Mouse (Mus musculus): ENCODE data around the gene Gm49403. TPM values are rescaled to one million over a fixed set of nuclear protein-coding genes. Genes with fewer than 3 reads are reported as not detected.
A peak's percentile ranks its signal among the peaks of the same experiment; 100 is the strongest.

Gene Gm49403
- total RNA-seq, 1 experiment from 2014 or later = not detected

DNA sequence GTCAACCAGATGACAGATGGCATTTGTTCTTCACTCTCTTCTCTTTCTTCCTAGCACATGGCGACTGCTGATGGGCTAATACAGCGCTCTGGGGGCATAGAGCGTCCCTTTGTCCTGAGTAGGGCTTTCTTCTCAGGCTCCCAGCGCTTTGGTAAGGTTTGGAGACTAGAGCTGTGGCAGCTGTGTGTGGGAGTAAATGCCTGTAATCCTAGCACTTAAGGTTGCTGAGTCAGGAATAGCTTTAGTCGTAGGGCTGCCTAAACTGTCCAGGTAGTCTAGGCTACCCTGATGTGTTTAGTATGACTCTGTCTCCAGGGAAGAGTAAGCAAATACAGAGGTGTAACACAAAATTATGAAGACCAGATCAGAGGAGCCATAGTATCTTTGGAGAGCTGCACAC lies 28.1 kb downstream of the Gm49403 start:
- no peak for DNase-seq

GRCm38 (mm10) chr19:8914212-8914611 lies 30.5 kb downstream of the Gm49403 start:
- no peak for DNase-seq

DNA sequence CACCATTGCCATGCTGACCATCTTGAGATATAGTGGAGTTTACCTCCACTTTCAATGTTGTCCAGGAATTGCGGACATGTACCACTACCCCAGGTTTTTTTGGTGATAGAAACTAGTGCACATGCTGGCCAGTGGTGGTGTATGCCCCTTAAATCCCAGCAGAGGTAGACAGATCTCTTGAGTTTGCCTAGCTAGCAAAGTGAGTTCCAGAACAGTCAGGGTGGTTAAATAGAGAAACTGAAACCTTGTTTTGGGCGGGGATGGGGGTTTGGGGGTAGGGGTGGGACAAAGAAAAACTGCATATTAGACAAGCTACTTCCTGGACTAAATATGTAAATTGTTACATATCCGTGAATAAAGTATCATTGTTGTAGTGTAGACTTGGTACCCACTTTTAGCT lies 35.3 kb downstream of the Gm49403 start:
- no peak for DNase-seq

GRCm38 (mm10) chr19:8919684-8920072 lies 35.9 kb downstream of the Gm49403 start:
- DNase-seq = no peak

- peak; percentile 95 for DNase-seq
Observed at GRCm38 (mm10) chr19:8920073-8920736, 36.5 kb downstream of the Gm49403 start, which contains the start of gene B3gat3. Gene B3gat3 (plus strand): TSS chr19:8920374.

GRCm38 (mm10) chr19:8920836-8921291 lies 37.1 kb downstream of the Gm49403 start:
- no peak for DNase-seq

DNA sequence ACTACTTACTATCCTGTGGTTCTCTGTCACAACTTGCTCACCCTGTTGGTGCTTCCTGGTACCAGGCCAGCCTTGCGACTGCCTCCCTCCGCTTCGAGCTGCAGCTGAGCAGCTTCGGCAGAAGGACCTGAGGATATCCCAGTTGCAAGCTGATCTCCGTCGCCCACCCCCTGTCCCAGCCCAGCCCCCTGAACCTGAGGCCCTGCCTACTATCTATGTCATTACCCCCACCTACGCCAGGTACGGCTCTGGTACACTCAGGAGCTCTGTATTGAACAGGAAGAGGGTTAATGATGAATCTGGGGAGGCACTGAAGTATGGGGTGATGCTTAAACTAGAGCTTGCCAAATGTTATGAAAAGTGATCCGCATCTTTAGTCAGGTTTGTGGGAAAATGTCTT lies 38.0 kb downstream of the Gm49403 start:
- DNase-seq = no peak

DNA sequence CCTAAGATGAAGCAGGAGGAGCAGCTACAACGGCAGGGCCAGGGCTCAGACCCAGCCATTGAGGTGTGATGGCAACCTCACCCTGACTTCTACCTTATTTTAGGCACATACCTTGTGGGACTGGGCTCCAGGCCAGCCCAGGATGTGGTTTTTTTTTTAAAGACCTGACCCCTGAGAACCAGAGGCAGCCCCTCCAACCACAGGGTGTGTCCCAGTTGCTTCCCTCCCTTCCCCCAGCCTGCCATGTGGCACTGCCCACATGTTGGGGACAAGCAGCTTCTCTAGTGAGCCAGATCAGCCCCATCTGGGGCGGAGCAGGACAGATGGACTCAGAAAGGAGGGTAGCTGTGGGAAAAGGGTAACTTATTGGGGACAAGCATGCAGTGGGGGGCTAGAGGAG lies 43.0 kb downstream of the Gm49403 start:
- no peak for DNase-seq

GRCm38 (mm10) chr19:8927891-8928525 lies 44.3 kb downstream of the Gm49403 start:
- no peak for DNase-seq

GRCm38 (mm10) chr19:8928689-8929223 lies 45.0 kb downstream of the Gm49403 start:
- no peak for DNase-seq

DNA sequence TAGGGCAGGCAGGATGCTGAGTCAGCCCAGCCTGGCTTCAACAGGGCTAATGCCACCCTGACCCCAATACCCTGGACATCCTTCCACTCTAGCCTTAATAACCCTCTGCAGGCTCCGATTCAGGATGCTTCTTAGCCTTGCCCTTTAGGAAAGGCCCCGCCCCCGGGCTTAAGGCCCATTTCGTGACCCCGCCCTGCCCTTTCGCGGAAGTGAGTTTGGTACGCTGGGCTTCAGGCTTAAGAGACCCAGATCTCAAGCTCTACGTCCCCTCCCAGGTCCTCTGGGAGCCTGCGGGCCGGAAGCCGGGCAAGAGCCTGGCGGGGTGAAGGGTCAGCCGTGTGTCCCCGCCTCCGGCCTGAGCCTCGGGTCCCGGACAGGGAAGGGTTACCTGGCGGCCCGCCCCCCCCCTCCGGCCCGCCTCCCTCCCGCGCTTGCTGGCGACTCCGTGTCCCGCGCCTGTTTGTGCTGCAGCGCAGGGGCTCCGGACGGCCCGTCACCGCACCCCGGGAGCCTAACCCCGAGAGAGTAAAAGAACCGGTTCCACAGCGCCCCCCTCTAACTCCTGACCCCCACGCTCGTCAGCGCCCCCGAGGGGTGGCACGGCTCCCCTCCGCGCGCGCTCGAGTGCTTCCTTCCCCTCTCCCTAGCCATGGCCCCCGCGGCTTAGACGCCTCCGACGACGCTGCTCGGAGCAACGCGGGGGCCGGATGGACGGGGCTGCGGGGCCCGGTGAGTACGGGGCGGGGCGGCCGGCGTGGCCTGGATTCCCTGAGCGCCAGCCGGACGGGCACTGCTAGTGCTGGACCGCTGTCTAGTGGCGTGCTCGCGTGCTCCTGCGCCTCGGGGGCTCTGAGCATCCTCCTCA lies 45.7 kb downstream of the Gm49403 start, which contains the start of the genes Rom1 and Eml3:
TSS of gene Rom1 (minus strand) at position 133 of the 865 bp plus-strand sequence.
TSS of gene Eml3 (plus strand) at position 329 of the 865 bp plus-strand sequence.
- DNase-seq = peak; percentile 90

- no peak for DNase-seq
Observed at GRCm38 (mm10) chr19:8930117-8930516, 46.4 kb downstream of the Gm49403 start.

DNA sequence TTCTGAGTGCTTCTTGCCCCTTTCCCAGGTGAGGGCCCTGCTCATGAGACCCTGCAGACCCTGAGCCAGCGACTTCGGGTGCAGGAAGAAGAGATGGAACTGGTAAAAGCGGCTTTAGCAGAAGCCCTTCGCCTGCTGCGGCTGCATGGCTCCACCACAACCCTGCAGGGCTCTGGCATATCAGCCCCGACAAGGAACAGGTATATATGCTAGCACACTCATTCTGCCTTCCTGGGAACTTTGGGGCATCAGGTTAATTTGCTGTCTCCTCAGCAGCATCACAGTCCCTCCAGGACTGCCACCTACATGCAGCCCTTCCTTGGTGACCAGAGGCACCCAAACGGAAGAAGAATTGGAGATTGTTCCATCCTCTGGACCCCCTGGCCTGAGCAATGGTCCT lies 47.0 kb downstream of the Gm49403 start:
- no peak for DNase-seq

DNA sequence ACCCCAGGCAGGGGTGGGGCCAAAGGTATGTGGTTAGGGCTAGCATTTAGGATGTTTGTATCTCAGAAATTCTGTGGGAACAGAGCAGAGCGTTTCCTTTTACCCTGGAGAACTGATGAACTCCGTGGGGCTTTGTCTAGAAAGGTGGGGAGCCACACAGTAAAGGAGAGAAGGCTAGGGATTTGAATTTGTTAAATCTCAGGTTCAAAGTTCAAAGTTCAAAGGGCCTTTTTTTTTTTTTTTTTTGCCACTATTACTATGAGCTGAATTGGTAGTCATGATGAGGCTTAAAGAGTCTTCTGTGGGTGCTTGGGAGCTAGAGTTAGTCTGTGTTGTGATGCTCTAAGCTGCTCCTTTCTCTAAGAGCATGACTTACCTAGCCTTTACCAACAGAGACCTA lies 53.0 kb downstream of the Gm49403 start:
- no peak for DNase-seq

Small RNAs within 50 kb of the gene (microRNA-seq; reads per million reads assigned to microRNA genes)
- gene Mir5136 = 0 to 0.71 reads per million in 2 experiments

Other genes with a start within 250 kb of the Gm49403 start
- gene Chrm1, start 220.1 kb upstream of the Gm49403 start, total RNA-seq (2021) = 1.6 and 2.4 TPM in 2 replicates
- gene Slc3a2, start 160.6 kb upstream of the Gm49403 start, total RNA-seq (2021) = 269 and 403 TPM in 2 replicates
- 52.0 and 57.7 TPM in 2 replicates for gene Wdr74, start 148.1 kb upstream of the Gm49403 start, total RNA-seq (2021)
- 2.6 and 2.8 TPM in 2 replicates for gene 1700092M07Rik, start 143.2 kb upstream of the Gm49403 start, total RNA-seq (2021)
- gene Stx5a, start 142.5 kb upstream of the Gm49403 start, total RNA-seq (2021) = 92.3 and 106 TPM in 2 replicates
- 128 and 179 TPM in 2 replicates for gene Nxf1, start 126.9 kb upstream of the Gm49403 start, total RNA-seq (2021)
- 122 and 123 TPM in 2 replicates for gene Tmem223, start 112.9 kb upstream of the Gm49403 start, total RNA-seq (2021)
- gene Tmem179b, start 109.5 kb upstream of the Gm49403 start, total RNA-seq (2021) = 56.4 and 75.9 TPM in 2 replicates
- 15.1 and 23.1 TPM in 2 replicates for gene Taf6l, start 97.5 kb upstream of the Gm49403 start, total RNA-seq (2021)
- gene Polr2g, start 85.4 kb upstream of the Gm49403 start, total RNA-seq (2021) = 96.3 and 103 TPM in 2 replicates
- 2.4 and 3.9 TPM in 2 replicates for gene Zbtb3, start 81.4 kb upstream of the Gm49403 start, total RNA-seq (2021)
- gene Ttc9c, start 64.6 kb upstream of the Gm49403 start, total RNA-seq (2021) = 32.7 and 41.1 TPM in 2 replicates
- 72.0 and 83.0 TPM in 2 replicates for gene Hnrnpul2, start 63.9 kb upstream of the Gm49403 start, total RNA-seq (2021)
- gene AC129217.1, start 54.2 kb upstream of the Gm49403 start, total RNA-seq (2021) = 23.5 TPM in 1 of 2 replicates, not detected in the other
- 139 and 169 TPM in 2 replicates for gene Bscl2, start 46.5 kb upstream of the Gm49403 start, total RNA-seq (2021)
- 5.3 and 6.1 TPM in 2 replicates for gene Gng3, start 44.7 kb upstream of the Gm49403 start, total RNA-seq (2021)
- gene Lrrn4cl, start 33.2 kb upstream of the Gm49403 start, total RNA-seq (2021) = 1.4 and 1.8 TPM in 2 replicates
- 206 and 217 TPM in 2 replicates for gene Ubxn1, start 12.4 kb upstream of the Gm49403 start, total RNA-seq (2021)
- 70.0 and 72.2 TPM in 2 replicates for gene Uqcc3, start 3.0 kb upstream of the Gm49403 start, total RNA-seq (2021)
- 5.9 and 23.7 TPM in 2 replicates for gene Lbhd1, start 198 bp upstream of the Gm49403 start, total RNA-seq (2021)
- 48.8 and 57.4 TPM in 2 replicates for gene 1810009A15Rik, start 4.9 kb downstream of the Gm49403 start, total RNA-seq (2021)
- gene Gm49416, start 5.0 kb downstream of the Gm49403 start, total RNA-seq (2021) = not detected in 2 replicates
- 23.5 and 26.7 TPM in 2 replicates for gene Ints5, start 9.1 kb downstream of the Gm49403 start, total RNA-seq (2021)
- gene Ganab, start 14.1 kb downstream of the Gm49403 start, total RNA-seq (2021) = 196 and 200 TPM in 2 replicates
- 58.5 and 60.9 TPM in 2 replicates for gene B3gat3, start 36.4 kb downstream of the Gm49403 start, total RNA-seq (2021)
- gene Rom1, start 45.4 kb downstream of the Gm49403 start, total RNA-seq (2021) = 33.4 and 33.8 TPM in 2 replicates
- 57.2 and 67.5 TPM in 2 replicates for gene Eml3, start 45.6 kb downstream of the Gm49403 start, total RNA-seq (2021)
- gene Mta2, start 57.9 kb downstream of the Gm49403 start, total RNA-seq (2021) = 98.6 and 104 TPM in 2 replicates
- 23.1 and 23.6 TPM in 2 replicates for gene Tut1, start 69.9 kb downstream of the Gm49403 start, total RNA-seq (2021)
- gene Eef1g, start 83.1 kb downstream of the Gm49403 start, total RNA-seq (2021) = 327 and 416 TPM in 2 replicates
- gene Ahnak, start 105.4 kb downstream of the Gm49403 start, total RNA-seq (2021) = 93.0 and 106 TPM in 2 replicates
- gene Scgb1a1, start 204.0 kb downstream of the Gm49403 start, total RNA-seq (2021) = not detected in 2 replicates

Measured in adrenal gland, postnatal 25 days (tissue).